Mouse (Mus musculus): ENCODE data around the gene Fam57a. TPM values are rescaled to one million over a fixed set of nuclear protein-coding genes. Genes with fewer than 3 reads are reported as not detected.

Fam57a gene
- polyA plus RNA-seq, 1 experiment from 2014 or later, result 32.7 TPM

GRCm38 (mm10) chr11:76262611-76263351 is 83.3 kb downstream of the Fam57a start:
- peaks cover 70% of the 10 kb centered on the region for H3K4me1 ChIP-seq (ENCODE audit: control insufficient read depth, insufficient read depth, low read length)
- ATAC-seq (ENCODE audit: low FRiP score), result peak; percentile 76
- WGBS, result 10% methylated on average over 19 of the region's 19 CpGs

More at GRCm38 (mm10) chr11:76262611-76263351, 83.3 kb downstream of the Fam57a start:
- Histone ChIP-seq H3K4me3 (ENCODE audit: low read depth, low read length) (no peak overlapping the region), H3K36me3 (ENCODE audit: control insufficient read depth, insufficient read depth, low read length) (no peaks in the 10 kb centered on the region), H3K27ac (ENCODE audit: low read depth, low read length) (peak overlapping the region; percentile 84), H3K9ac (ENCODE audit: low read length) (peak overlapping the region; percentile 61), H3K4me2 (peak overlapping the region; percentile 25), H3K9me3 (ENCODE audit: control insufficient read depth, low read length) (no peaks in the 10 kb centered on the region), H3K27me3 (ENCODE audit: control insufficient read depth, insufficient read depth, low read length) (no peaks in the 10 kb centered on the region)
- peak; percentile 94 for DNase-seq (ENCODE audit: low spot score, missing footprints)

Other genes starting within 250 kb of the Fam57a start
- gene Rph3al, start 241.2 kb upstream of the Fam57a start, polyA plus RNA-seq (2014; fragmentation: Nextera tagmentation; extraction: Ambion mirVana), result 0.66 and 1.1 TPM in 2 replicates
- gene 1700016K19Rik, start 179.8 kb upstream of the Fam57a start, polyA plus RNA-seq (2014; fragmentation: Nextera tagmentation; extraction: Ambion mirVana), result 0.23 TPM in 1 of 2 replicates, not detected in the other
- gene Rflnb, start 151.9 kb upstream of the Fam57a start, polyA plus RNA-seq (2014; fragmentation: Nextera tagmentation; extraction: Ambion mirVana), result 13.4 and 13.9 TPM in 2 replicates
- gene Vps53, start within 50 bp of the Fam57a start, polyA plus RNA-seq (2014; fragmentation: Nextera tagmentation; extraction: Ambion mirVana), result 44.2 and 47.4 TPM in 2 replicates
- gene Dbil5, start 37.9 kb downstream of the Fam57a start, polyA plus RNA-seq (2014; fragmentation: Nextera tagmentation; extraction: Ambion mirVana), result 0.34 and 0.40 TPM in 2 replicates
- 31.1 and 42.8 TPM in 2 replicates for gene Gemin4, start 38.0 kb downstream of the Fam57a start, polyA plus RNA-seq (2014; fragmentation: Nextera tagmentation; extraction: Ambion mirVana)
- 19.5 and 20.1 TPM in 2 replicates for gene Mrm3, start 64.0 kb downstream of the Fam57a start, polyA plus RNA-seq (2014; fragmentation: Nextera tagmentation; extraction: Ambion mirVana)
- gene Glod4, start 64.1 kb downstream of the Fam57a start, polyA plus RNA-seq (2014; fragmentation: Nextera tagmentation; extraction: Ambion mirVana), result 131 and 138 TPM in 2 replicates
- 43.8 and 51.3 TPM in 2 replicates for gene Nxn, start 219.5 kb downstream of the Fam57a start, polyA plus RNA-seq (2014; fragmentation: Nextera tagmentation; extraction: Ambion mirVana)
- 117 and 118 TPM in 2 replicates for gene Timm22, start 227.3 kb downstream of the Fam57a start, polyA plus RNA-seq (2014; fragmentation: Nextera tagmentation; extraction: Ambion mirVana)

Data from midbrain, embryonic 11.5 days (tissue).